Mouse (Mus musculus) ovary, adult 18-20 months (tissue): ENCODE measurements around the gene Fxyd7.

Experiments used
- DNase-seq: peaks from one replicate; pipeline ENCODE4 v3.0.0; 2022; ENCODE audit warnings: low spot score, mixed read lengths

Fxyd7 gene

DNA sequence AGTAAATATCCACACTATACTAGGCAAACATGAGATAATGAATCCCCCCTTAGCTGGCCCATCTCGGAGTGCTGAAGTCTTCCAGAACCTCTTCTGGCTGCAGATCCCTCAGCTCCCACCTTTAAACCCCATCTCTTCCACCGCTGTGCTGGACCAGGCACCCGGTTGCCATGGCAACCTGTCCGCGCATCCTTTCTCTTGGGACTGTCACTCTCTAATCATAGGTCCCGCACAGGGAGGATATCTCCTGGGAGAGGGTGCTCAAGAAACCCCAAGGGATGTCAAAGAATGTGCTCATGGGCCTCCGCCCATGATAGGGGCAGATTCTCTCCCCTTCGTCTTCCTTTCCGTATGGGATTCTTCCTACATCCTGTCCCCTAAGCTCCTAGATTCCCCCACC is 346 bp downstream of the Fxyd7 start:
- no peak for DNase-seq

DNA sequence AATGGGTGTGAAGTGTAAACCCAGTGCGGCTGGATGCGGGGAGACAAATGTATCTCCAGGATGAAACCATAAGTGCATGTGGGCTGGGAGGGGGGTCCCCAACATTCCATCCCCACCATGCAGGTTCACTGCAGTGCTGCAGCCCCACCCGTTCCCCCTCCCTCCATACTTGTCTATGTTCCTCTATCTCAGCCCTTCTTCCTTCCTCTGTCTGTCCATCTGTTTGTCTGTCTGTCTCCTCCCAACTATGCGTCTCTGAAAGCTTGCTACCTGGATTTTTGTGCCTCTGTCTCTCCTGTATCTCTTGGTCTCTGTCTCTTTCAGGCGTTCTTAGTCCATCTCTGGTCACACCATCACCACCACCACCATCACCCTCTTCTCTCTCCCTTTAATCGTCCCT is 780 bp downstream of the Fxyd7 start:
- no peak for DNase-seq

DNA sequence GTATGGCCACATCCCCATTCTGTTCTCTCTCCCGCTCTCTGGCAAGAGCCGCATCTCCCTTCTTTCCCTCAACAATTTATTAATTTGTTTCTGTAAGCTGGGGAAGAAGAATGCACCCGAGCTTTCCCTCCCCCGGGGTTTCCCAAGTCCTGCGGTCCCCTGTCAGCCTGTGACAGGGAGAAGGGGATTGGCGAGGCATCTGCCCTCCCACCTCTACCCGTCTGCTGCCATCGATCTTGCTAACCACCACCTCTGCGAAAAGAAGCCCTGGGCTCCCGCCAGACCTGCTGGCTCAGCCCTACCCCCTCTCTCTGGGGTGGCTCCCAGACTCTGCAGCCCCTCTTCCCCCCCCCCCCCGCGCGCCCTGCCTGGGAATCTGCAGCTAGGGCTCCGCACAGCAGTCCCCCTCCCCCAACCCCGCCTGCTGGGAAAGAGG is 1.4 kb downstream of the Fxyd7 start:
- no peak for DNase-seq

DNA sequence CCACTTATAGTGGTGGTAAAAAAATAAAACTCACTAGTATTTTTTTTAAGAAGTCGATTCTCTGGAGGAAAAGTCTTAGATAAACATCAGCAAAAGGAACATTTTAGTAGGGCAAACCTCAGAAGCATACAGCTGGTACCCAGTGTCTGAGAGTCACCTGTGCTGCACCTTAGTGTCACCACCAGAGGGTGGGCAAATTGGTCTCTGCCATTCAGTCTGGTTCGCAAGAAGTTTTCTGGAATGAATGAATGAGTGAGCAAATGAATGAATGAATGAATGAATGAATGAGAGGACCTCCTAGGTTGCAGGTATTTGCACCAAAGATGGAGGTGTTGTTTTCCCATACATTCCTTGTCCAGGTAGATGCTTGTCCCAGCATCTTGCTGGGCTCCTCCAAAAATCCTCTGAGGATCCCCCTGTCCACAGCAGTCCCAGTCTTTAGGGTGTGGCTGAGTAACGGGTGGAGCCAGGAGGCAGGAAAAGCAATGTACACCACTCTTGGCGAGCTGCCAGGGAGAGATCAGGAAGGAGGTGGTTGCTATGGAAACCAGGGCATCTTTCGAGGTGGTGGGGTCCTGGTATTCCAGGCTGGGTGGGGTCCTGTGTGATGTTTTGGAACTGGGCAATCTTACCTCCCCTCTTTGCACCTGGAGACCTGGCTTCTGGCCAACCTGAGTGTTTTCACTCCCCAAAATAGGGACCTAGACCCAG is 2.0 kb downstream of the Fxyd7 start:
- DNase-seq, result no peak

DNA sequence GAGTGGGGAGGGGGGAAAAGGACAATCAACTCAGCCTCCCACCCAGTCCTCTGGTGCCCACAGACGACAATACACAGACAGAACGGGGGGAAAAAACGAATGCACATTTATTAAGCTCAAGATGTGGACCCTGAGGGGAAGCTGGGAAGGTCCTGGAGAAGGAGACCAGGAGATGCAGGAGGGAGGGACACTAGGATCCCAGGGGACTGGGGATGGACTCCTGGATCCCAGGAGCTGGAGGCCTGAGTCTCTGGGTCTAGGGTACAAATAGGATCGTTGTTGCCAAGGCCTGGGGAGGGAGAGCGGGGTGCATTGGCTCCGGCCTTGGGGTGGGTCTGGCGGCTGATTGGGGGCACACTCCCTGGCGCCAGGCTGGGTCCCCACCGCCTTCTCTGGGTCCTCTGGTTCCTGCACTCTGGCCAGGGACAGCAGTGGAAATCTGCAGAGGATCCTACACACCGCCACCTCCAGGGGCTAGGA is 8.8 kb downstream of the Fxyd7 start, which contains the start of gene Fxyd5:
TSS of gene Fxyd5 (minus strand) at position 51 of the 480 bp plus-strand sequence.
- no peak for DNase-seq

DNA sequence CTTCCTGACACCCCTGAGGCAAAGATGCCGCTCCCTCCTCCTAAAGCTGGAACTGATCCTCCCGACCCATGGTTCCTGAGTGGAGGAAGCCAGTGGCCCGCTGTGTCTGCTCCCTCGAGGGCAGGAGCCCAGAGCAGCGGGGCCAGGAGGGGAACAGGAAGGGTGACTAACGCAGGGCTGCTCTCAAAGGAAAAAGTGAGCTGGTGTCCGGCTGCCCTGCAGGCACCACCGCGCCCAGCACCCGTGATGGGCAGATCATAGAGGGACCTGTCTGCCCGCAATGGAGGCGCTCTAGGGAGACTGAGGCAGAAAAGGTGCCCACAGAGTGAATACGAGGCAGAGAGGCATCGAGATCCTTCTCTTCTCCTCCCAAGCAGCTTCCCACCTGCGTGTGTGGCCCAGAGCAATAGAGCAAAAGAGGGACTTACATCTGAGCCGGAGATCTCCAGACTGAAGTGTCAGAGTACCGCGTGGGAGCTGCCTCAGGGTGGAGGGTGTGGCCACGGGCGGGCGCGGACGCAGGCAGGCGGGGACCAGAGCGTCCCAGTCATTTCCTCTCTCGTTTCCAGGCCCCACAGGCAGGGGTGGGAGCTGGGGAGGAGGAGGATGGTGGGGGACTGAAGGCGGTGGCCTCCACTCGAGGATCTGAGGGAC is 9.5 kb downstream of the Fxyd7 start:
- no peak for DNase-seq

- no peak for DNase-seq
Measured at GRCm38 (mm10) chr7:31041023-31041407, 10.3 kb downstream of the Fxyd7 start.

- DNase-seq, result no peak
Measured at GRCm38 (mm10) chr7:31040281-31041022, 10.8 kb downstream of the Fxyd7 start.

DNA sequence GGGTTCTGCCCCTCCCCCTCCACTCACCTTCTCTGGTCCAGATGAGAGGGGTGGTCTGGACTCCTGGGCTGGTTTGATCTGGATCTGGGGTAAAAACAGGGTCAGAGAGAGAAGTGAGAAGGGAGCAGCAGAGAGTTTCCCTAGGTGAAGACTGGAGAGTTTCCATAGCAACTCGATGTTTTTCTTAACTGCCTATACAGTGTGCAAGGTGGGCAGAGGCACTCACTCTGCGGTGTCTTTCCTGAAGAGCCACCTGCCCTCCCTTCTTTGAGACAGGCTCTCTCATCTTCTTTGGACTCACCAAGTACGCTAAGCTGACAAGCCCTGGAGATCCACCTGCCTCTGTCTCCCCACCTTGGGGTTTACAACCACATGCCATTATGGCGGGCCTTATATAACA is 12.3 kb downstream of the Fxyd7 start:
- DNase-seq, result no peak

- DNase-seq, result no peak
Measured at GRCm38 (mm10) chr7:31037675-31038074, 13.6 kb downstream of the Fxyd7 start.

GRCm38 (mm10) chr7:31036917-31037316 is 14.3 kb downstream of the Fxyd7 start:
- no peak for DNase-seq

GRCm38 (mm10) chr7:31035291-31035690 is 16.0 kb downstream of the Fxyd7 start:
- DNase-seq, result no peak

DNA sequence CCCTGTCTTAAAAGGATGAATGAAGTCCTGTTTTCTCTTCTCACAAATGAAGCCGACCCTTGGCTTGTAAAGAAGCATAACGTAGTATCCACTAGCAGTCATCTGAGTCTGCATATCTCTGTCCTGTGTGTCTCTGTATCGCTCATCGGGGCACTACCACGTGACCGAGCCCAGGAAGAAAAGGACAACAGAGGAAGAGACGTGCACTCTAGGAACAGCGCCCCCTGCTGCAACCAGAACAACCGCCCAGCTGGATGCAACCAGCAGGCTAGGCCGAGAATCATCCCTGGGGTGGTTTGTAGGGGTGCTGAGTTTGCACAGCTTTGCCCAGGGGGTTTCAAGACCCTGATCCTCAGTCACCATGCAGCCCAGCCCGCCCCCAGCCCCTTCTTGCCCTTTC is 16.5 kb downstream of the Fxyd7 start:
- DNase-seq, result no peak

GRCm38 (mm10) chr7:31033409-31034165 is 17.7 kb downstream of the Fxyd7 start:
- no peak for DNase-seq

DNA sequence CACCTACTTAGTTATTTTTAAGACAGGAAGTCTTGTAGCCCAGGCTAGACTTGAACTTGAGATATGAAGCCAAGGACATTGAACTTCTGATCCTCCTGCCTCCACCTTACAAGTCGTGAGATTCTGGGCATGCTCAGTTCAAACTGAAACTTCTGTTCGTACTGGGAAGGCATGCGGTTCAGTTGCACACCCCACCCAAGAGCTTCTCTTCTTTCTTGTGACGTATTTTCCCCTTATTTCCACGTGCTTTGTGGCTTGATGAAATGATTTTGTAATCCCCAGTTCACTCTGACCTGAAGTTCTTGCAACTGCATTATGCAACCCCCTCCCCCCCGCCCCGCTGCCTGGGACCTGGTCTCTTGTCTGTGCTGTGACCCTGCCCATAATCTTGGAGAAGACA is 19.5 kb downstream of the Fxyd7 start:
- no peak for DNase-seq

GRCm38 (mm10) chr7:31030717-31031116 is 20.6 kb downstream of the Fxyd7 start:
- no peak for DNase-seq

- DNase-seq, result no peak
Measured at GRCm38 (mm10) chr7:31028609-31029008, 22.7 kb downstream of the Fxyd7 start.

- DNase-seq, result no peak
Measured at GRCm38 (mm10) chr7:31017104-31017901, 34.0 kb downstream of the Fxyd7 start.

DNA sequence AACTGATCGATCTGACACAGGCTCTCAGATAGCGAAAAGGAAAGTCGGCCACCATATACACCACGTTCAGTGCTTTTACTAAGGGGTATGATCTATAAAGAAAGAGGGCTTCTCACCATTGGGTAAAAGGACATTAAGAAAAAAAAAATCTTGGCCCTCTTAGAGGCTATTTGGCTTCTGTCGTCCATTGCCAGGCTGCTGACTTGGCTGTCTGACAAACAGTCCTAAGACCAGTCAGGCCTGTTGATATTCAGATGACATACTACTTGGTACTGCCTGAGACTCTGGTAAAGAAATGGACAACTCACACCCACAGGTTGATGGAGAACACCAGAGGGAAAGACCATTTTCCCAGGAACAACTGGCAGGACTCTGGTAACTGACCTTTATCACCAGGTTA is 38.3 kb downstream of the Fxyd7 start:
- no peak for DNase-seq

GRCm38 (mm10) chr7:31008889-31009288 is 42.4 kb downstream of the Fxyd7 start:
- no peak for DNase-seq

- no peak for DNase-seq
Measured at GRCm38 (mm10) chr7:31008175-31008574, 43.1 kb downstream of the Fxyd7 start.
